Mouse (Mus musculus): ENCODE results near the gene Lrba. TPM values are rescaled to one million over a fixed set of nuclear protein-coding genes. Genes with fewer than 3 reads are reported as not detected.

Gene Lrba
- polyA plus RNA-seq, 1 experiment from 2014 or later = 2.4 TPM

DNA sequence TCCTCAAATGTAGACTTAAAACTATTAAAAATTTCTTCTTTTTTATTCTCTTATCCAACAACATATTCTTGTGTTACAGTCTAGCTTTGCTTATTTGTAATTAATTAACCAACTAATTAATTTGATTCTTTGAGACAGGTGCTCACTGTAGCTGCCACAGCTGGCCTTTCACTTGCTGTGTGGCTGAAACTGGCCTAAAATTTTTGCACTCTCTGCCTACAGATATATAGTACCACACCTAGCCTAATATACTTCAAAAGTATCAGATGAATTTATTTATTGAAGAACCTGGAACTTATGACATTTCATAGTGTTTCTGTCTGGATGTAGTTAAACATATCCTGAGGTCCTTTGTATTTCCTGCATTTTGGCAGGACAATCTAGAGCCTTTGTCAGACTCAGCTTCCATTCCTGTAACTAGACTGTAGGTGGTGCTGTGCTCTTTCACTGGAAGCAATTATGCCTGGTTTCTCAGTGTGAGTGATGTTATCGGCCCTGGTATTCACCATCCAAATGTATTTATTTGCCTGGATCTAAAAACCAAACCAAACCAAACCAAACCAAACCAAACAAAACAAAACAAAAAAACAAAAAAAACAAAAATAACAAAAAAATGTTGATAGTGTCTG is 43.7 kb downstream of the Lrba start:
- Histone ChIP-seq H3K9me3 (replicated peaks) (no peaks in the 10 kb centered on the region), H3K4me1 (replicated peaks) (no peaks in the 10 kb centered on the region), H3K4me3 (replicated peaks) (no peak overlapping the region), H3K9ac (no peak overlapping the region), H3K4me2 (no peak overlapping the region), H3K27me3 (no peaks in the 10 kb centered on the region), H3K36me3 (replicated peaks) (no peaks in the 10 kb centered on the region), H3K27ac (replicated peaks) (no peak overlapping the region)
- WGBS (ENCODE audit: insufficient replicate concordance) = 18% methylated on average over 1 of the region's 1 CpGs
- no peak for ATAC-seq (ENCODE audit: insufficient read depth)

DNA sequence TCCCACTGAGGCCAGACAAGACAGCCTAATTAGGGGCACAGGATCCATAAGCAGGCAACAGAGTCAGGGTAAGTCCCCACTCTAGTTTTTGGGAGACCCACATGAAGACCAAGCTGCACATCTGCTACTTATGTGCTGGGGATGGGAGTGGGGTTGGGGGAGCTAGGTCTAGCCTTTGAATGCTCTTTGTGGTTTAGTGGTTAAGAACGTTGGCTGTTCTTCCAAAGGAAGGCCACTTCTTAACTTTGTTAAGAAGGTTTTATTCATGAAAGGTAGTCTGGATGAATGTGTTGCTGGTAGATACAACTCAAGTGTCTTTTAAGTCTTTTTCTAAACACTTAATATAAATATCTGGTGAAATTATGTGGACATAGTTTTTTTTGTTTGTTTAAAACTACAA is 51.2 kb downstream of the Lrba start:
- Histone ChIP-seq H3K9ac (no peak overlapping the region), H3K4me2 (no peak overlapping the region), H3K27ac (replicated peaks) (no peak overlapping the region), H3K36me3 (replicated peaks) (no peaks in the 10 kb centered on the region), H3K27me3 (no peaks in the 10 kb centered on the region), H3K9me3 (replicated peaks) (no peaks in the 10 kb centered on the region), H3K4me1 (replicated peaks) (no peaks in the 10 kb centered on the region), H3K4me3 (replicated peaks) (no peak overlapping the region)
- 14% methylated on average over 1 of the region's 1 CpGs for WGBS (ENCODE audit: insufficient replicate concordance)
- ATAC-seq (ENCODE audit: insufficient read depth) = no peak

DNA sequence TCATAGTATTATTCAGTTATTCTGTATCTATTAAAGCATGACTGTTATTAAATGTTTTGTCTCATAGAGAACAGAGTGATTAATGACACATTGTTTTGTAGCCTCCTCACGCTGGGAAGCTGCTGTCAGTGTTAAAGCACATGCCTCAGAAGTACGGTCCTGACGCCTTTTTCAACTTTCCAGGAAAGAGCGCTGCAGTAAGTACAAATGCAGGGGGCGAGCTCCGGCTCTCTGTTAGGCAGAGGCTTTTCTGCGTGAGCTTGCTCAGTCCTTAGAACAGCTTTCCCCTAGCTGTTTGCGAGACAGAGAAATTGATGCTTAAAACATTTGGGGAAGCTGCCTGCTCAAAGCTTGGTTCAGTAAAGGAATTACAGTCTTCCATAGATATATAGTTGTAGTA is 66.8 kb downstream of the Lrba start:
- no peak overlapping the region for H3K4me3 ChIP-seq (replicated peaks)
- no peak for ATAC-seq (ENCODE audit: insufficient read depth)
- H3K9me3 ChIP-seq (replicated peaks) = no peaks in the 10 kb centered on the region
- no peak overlapping the region for H3K27ac ChIP-seq (replicated peaks)
- no peaks in the 10 kb centered on the region for H3K27me3 ChIP-seq
- 73% methylated on average over 8 of the region's 8 CpGs for WGBS (ENCODE audit: insufficient replicate concordance)
- no peak overlapping the region for H3K9ac ChIP-seq
- no peaks in the 10 kb centered on the region for H3K36me3 ChIP-seq (replicated peaks)
- no peaks in the 10 kb centered on the region for H3K4me1 ChIP-seq (replicated peaks)
- no peak overlapping the region for H3K4me2 ChIP-seq

DNA sequence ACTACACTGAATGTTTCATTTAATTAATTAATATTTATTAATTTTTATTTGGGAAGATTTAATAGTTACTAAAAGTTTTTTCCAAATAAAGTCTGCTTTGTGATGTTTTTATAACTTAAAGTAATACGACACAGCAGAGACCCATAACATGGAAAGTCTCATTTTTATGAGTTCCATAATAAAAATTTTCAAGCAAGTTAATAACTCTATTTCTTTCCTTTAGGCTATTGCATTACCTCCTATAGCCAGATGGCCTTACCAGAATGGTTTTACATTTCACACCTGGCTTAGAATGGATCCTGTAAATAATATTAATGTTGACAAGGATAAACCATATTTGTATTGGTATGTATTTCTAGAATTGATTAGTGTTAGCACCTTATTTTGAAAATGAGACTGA is 70.4 kb downstream of the Lrba start:
- 74% methylated on average over 1 of the region's 1 CpGs for WGBS (ENCODE audit: insufficient replicate concordance)
- H3K4me1 ChIP-seq (replicated peaks) = no peaks in the 10 kb centered on the region

DNA sequence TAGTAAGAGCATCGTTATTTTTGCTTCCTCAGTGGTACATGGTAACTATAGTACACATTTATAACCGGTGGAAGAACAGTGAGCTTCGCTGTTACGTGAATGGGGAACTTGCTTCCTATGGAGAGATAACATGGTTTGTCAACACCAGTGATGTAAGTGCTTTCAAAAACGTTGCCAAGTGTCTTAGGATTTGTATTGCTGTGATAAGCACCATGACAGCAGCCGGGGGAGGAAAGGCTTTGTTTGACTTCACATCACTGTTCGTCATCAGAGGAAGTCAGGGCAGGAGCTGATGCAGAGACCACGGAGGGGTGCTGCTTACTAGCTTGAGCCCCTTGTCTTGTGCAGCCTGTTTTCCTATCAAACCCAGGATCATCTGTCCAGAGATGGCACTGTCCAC is 71.7 kb downstream of the Lrba start:
- no peak overlapping the region for H3K4me2 ChIP-seq
- 26% methylated on average over 8 of the region's 8 CpGs for WGBS (ENCODE audit: insufficient replicate concordance)
- H3K27ac ChIP-seq (replicated peaks) = no peak overlapping the region
- no peak for ATAC-seq (ENCODE audit: insufficient read depth)
- H3K4me1 ChIP-seq (replicated peaks) = no peaks in the 10 kb centered on the region
- H3K9ac ChIP-seq = no peak overlapping the region
- H3K27me3 ChIP-seq = no peaks in the 10 kb centered on the region
- H3K9me3 ChIP-seq (replicated peaks) = no peaks in the 10 kb centered on the region
- H3K36me3 ChIP-seq (replicated peaks) = peaks cover 9% of the 10 kb centered on the region
- H3K4me3 ChIP-seq (replicated peaks) = no peak overlapping the region

More for the DNA sequence above, 70.4 kb downstream of the Lrba start:
- Histone ChIP-seq H3K4me3 (replicated peaks) (no peak overlapping the region), H3K4me2 (no peak overlapping the region), H3K27ac (replicated peaks) (no peak overlapping the region), H3K9me3 (replicated peaks) (no peaks in the 10 kb centered on the region), H3K9ac (no peak overlapping the region), H3K36me3 (replicated peaks) (peaks cover 7% of the 10 kb centered on the region), H3K27me3 (no peaks in the 10 kb centered on the region)
- ATAC-seq (ENCODE audit: insufficient read depth) = no peak

DNA sequence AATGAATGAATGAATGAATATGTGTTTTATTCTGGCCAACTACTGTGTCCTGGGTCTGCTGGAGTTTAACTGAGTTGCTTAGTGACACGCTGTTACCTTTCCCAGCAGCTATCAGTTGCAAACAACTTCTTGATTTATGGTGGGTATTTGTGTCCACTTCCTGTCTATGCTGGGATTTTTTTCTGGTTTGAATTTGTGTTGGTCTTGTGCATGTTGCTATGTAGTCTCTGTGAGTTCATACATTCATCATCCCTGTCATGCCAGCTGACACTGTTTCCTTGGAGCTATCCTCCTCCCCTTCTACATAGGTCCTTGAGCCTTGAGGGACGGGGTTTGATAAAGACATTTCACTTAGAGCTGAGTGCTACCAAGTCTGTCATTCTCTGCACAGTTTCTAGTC is 84.4 kb downstream of the Lrba start:
- H3K27ac ChIP-seq (replicated peaks) = no peak overlapping the region
- no peak overlapping the region for H3K4me3 ChIP-seq (replicated peaks)
- H3K27me3 ChIP-seq = no peaks in the 10 kb centered on the region
- no peak for ATAC-seq (ENCODE audit: insufficient read depth)
- no peaks in the 10 kb centered on the region for H3K4me1 ChIP-seq (replicated peaks)
- no peak overlapping the region for H3K9ac ChIP-seq
- 63% methylated on average over 2 of the region's 2 CpGs for WGBS (ENCODE audit: insufficient replicate concordance)
- H3K4me2 ChIP-seq = no peak overlapping the region
- no peaks in the 10 kb centered on the region for H3K9me3 ChIP-seq (replicated peaks)
- H3K36me3 ChIP-seq (replicated peaks) = peaks cover 11% of the 10 kb centered on the region

DNA sequence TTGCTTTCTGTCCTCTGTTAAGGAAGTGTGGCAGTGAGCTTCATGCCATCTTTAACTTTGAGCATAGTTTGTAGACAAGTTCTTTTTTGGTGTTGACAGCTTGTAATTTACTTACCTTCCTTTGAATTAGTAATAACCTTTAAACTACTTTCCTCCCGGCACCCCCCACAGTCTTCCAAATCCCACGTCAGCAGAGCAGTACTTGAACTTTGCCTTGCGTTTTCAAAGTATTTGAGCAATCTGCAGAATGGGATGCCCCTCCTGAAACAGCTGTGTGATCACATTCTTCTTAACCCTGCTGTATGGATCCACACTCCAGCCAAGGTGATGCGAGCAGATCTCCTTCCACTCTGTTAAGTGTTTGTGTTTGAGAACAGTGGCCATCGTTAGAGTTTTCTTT is 85.7 kb downstream of the Lrba start:
- Histone ChIP-seq H3K9ac (no peak overlapping the region), H3K4me1 (replicated peaks) (no peaks in the 10 kb centered on the region), H3K4me3 (replicated peaks) (no peak overlapping the region), H3K36me3 (replicated peaks) (peaks cover 9% of the 10 kb centered on the region), H3K9me3 (replicated peaks) (no peaks in the 10 kb centered on the region), H3K27me3 (no peaks in the 10 kb centered on the region), H3K27ac (replicated peaks) (no peak overlapping the region), H3K4me2 (no peak overlapping the region)
- 73% methylated on average over 5 of the region's 5 CpGs for WGBS (ENCODE audit: insufficient replicate concordance)
- no peak for ATAC-seq (ENCODE audit: insufficient read depth)

DNA sequence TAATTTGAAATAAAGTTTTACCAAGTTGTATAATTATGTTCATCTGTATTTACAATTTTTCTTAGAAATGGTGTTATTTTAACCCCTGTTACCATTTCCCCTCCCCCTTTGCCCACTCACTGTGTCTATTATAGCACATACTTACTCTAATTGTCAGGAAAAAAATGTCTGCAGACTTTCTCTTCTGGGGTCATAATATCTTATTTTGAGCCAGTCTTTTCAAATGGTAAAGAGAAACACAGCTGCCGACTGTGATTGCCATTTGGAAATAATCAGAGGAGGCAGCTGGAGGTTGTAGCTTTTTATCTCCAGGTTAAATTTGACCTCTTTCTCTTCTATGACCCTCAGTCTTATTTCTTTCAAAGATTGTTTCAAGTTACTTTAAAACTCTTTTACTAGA is 86.9 kb downstream of the Lrba start:
- 65% methylated on average over 1 of the region's 1 CpGs for WGBS (ENCODE audit: insufficient replicate concordance)
- Histone ChIP-seq H3K36me3 (replicated peaks) (peaks cover 9% of the 10 kb centered on the region), H3K27ac (replicated peaks) (no peak overlapping the region), H3K27me3 (no peaks in the 10 kb centered on the region), H3K9me3 (replicated peaks) (no peaks in the 10 kb centered on the region), H3K9ac (no peak overlapping the region), H3K4me1 (replicated peaks) (no peaks in the 10 kb centered on the region), H3K4me3 (replicated peaks) (no peak overlapping the region), H3K4me2 (no peak overlapping the region)
- ATAC-seq (ENCODE audit: insufficient read depth) = no peak

DNA sequence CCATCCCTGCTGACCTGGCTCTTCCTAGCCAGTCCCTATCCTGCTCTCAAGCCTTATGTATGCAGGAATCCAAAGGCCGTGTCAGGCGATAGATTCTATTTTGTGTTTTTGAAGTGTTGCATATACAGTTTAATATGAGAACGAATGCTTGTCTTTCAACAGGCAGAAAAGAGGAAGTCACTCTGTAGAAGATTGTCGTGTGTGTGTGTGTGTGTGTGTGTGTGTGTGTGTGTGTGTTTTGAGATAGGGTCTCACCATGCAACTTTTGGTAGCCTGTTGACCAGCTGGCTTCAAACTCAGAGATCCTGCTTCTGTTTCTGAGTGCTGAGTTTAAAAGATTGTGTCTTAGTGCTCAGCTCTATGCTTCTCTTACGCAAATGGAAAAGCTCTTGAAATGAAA is 93.2 kb downstream of the Lrba start:
- Histone ChIP-seq H3K4me2 (no peak overlapping the region), H3K4me3 (replicated peaks) (no peak overlapping the region), H3K9me3 (replicated peaks) (no peaks in the 10 kb centered on the region), H3K27ac (replicated peaks) (no peak overlapping the region), H3K36me3 (replicated peaks) (peaks cover 5% of the 10 kb centered on the region; the same call in 1 of the 2 replicates), H3K9ac (no peak overlapping the region), H3K27me3 (no peaks in the 10 kb centered on the region), H3K4me1 (replicated peaks) (no peaks in the 10 kb centered on the region)
- WGBS (ENCODE audit: insufficient replicate concordance) = 45% methylated on average over 5 of the region's 5 CpGs
- no peak for ATAC-seq (ENCODE audit: insufficient read depth)

DNA sequence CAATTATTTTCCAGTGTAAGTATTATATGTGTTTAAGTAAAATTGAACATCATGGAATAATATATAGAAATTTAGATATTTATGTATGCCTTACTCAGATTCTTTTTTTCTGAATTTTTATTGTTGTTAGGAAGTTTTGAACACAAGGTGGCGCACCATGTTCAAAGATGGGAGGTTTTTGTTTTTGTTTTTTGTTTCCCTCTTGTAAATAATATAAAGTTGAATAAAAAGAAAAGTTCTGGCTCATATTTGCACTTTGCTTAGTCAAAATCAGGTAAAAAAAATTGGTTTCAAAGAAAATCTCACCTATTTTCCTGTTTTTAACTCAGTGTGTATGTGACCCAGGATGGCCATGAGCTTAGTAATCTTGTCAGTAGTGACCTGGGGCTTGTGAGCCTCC is 104.1 kb downstream of the Lrba start:
- ATAC-seq (ENCODE audit: insufficient read depth) = no peak
- 27% methylated on average over 1 of the region's 1 CpGs for WGBS (ENCODE audit: insufficient replicate concordance)

DNA sequence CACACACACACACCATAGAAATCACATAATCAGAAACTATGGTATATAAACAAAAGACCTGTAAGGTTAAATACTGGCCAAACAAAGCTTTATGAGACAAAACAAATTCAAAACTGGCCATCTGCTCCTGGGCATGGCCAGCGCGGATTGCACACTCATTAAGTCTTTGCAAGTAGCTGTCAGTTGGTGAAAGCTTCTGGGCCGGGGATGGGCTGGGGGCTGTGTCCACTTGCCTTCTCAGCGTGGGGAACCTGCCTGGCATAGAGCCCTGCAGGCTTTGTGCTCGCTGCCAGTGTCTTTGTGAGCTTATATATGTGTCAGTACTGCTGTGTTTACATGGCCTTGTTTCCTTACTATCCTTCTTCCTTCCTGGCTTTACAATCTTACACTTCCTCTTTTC is 118.8 kb downstream of the Lrba start:
- 57% methylated on average over 5 of the region's 5 CpGs for WGBS (ENCODE audit: insufficient replicate concordance)
- Histone ChIP-seq H3K9me3 (replicated peaks) (no peaks in the 10 kb centered on the region), H3K4me1 (replicated peaks) (no peaks in the 10 kb centered on the region), H3K36me3 (replicated peaks) (peaks cover 3% of the 10 kb centered on the region), H3K4me3 (replicated peaks) (no peak overlapping the region), H3K4me2 (no peak overlapping the region), H3K27ac (replicated peaks) (no peak overlapping the region), H3K9ac (no peak overlapping the region), H3K27me3 (no peaks in the 10 kb centered on the region)
- no peak for ATAC-seq (ENCODE audit: insufficient read depth)

More for the DNA sequence above, 104.1 kb downstream of the Lrba start:
- no peak overlapping the region for H3K27ac ChIP-seq (replicated peaks)
- H3K36me3 ChIP-seq (replicated peaks) = peaks cover 9% of the 10 kb centered on the region; the same call in 1 of the 2 replicates
- H3K27me3 ChIP-seq = no peaks in the 10 kb centered on the region
- H3K4me3 ChIP-seq (replicated peaks) = no peak overlapping the region
- no peaks in the 10 kb centered on the region for H3K9me3 ChIP-seq (replicated peaks)
- H3K4me2 ChIP-seq = no peak overlapping the region
- no peaks in the 10 kb centered on the region for H3K4me1 ChIP-seq (replicated peaks)
- H3K9ac ChIP-seq = no peak overlapping the region

DNA sequence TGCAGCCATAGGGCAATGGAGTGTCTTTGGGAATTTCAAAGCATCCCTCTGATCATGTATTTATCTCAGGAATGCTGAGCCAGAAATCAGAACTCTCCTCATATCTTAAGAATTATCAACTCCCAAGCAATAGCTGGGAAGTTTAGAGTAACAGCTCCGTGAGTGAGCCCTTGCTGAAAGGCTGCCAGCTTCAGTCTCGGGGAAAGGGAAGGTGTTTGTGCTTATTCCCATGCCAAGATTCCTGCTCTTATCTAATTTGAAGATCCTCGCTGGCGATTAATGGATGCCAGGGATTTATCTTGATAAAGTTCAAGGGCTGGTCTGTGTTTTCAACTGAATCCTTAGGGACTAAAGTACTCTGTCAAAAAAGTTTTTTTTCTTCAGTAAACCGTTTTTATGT is 138.0 kb downstream of the Lrba start:
- H3K27me3 ChIP-seq = no peaks in the 10 kb centered on the region
- H3K9ac ChIP-seq = no peak overlapping the region
- peaks cover 2% of the 10 kb centered on the region; the same call in 1 of the 2 replicates for H3K36me3 ChIP-seq (replicated peaks)
- H3K9me3 ChIP-seq (replicated peaks) = no peaks in the 10 kb centered on the region
- no peak overlapping the region for H3K27ac ChIP-seq (replicated peaks)
- H3K4me1 ChIP-seq (replicated peaks) = no peaks in the 10 kb centered on the region
- H3K4me3 ChIP-seq (replicated peaks) = no peak overlapping the region
- ATAC-seq (ENCODE audit: insufficient read depth) = no peak
- H3K4me2 ChIP-seq = no peak overlapping the region
- WGBS (ENCODE audit: insufficient replicate concordance) = 59% methylated on average over 5 of the region's 5 CpGs
